Mouse (Mus musculus): Measurements from ENCODE around the gene Zfp651.

DNA sequence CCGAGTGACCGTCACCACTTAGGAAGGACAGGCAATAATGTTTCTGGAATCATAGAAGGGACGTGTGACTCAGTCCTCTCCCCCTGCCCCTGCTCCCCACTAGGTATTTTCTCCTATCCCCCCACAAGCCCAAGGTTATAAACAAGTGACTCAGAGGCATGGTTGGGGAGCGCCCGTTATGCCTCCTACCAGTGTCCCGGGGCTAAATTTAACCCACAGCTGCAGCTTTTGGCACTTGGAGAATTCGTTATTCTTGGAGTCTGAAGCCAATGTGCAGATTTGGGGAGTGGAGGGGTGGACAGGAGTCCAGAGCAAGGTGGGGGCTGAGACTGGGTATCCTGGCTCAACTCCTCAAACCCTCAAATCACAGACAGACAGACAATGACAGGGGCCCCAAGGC, 17.4 kb downstream of the Zfp651 start:
- TF ChIP-seq ZC3H11A (IDR thresholded peaks at IDR 0.05; ENCODE audit: borderline replicate concordance, low read depth, low read length), result no peak
- TF ChIP-seq ZNF384 (IDR thresholded peaks at IDR 0.05; ENCODE audit: low read depth, low read length), result no peak
- no peak for TF ChIP-seq MAFK (IDR thresholded peaks at IDR 0.05; ENCODE audit: insufficient read depth, low read depth, low read length)
